Mouse (Mus musculus): ENCODE data around the gene Oma1. TPM values are rescaled to one million over a fixed set of nuclear protein-coding genes. Genes with fewer than 3 reads are reported as not detected.

Oma1 gene
- 10 to 100 TPM; 16.9 to 18.3 TPM for total RNA-seq (2023)

GRCm38 (mm10) chr4:103313587-103314525, at the start of gene Oma1:
Gene Oma1 (plus strand): TSS chr4:103313812.

GRCm38 (mm10) chr4:103290763-103291162, 22.8 kb upstream of the Oma1 start, which contains the start of gene 4921539E11Rik:
Gene 4921539E11Rik (minus strand): TSS chr4:103290863.

Other genes starting within 250 kb of the Oma1 start
- gene Mier1, start 199.4 kb upstream of the Oma1 start, total RNA-seq (2023): 10 to 100 TPM; 71.5 to 77.7 TPM
- gene Wdr78, start 199.3 kb upstream of the Oma1 start, total RNA-seq (2023): 1 to 10 TPM; 4.0 to 4.6 TPM
- 1 to 10 TPM; 7.2 to 9.6 TPM for gene Slc35d1, start 98.6 kb upstream of the Oma1 start, total RNA-seq (2023)
- not detected for gene 4921539E11Rik, start 22.9 kb upstream of the Oma1 start, total RNA-seq (2023)